Mouse (Mus musculus): Measurements from ENCODE around the gene Papln.
A peak's percentile ranks its signal among the peaks of the same experiment; 100 is the strongest.

The Papln gene

GRCm38 (mm10) chr12:83767833-83768232 is 4.4 kb downstream of the Papln start:
- DNase-seq (ENCODE audit: low read depth, low spot score), result no peak

- no peak for DNase-seq (ENCODE audit: low read depth, low spot score)
Observed at GRCm38 (mm10) chr12:83768235-83768899, 4.9 kb downstream of the Papln start.

GRCm38 (mm10) chr12:83770418-83771256 is 7.2 kb downstream of the Papln start:
- peak; percentile 89 for DNase-seq (ENCODE audit: low read depth, low spot score)

GRCm38 (mm10) chr12:83775621-83776020 is 12.2 kb downstream of the Papln start:
- DNase-seq (ENCODE audit: low read depth, low spot score), result no peak

- DNase-seq (ENCODE audit: low read depth, low spot score), result no peak
Observed at GRCm38 (mm10) chr12:83776766-83777165, 13.3 kb downstream of the Papln start.

- no peak for DNase-seq (ENCODE audit: low read depth, low spot score)
Observed at GRCm38 (mm10) chr12:83780181-83780580, 16.7 kb downstream of the Papln start.

- no peak for DNase-seq (ENCODE audit: low read depth, low spot score)
Observed at GRCm38 (mm10) chr12:83781204-83781603, 17.8 kb downstream of the Papln start.

GRCm38 (mm10) chr12:83781640-83782278 is 18.3 kb downstream of the Papln start:
- no peak for DNase-seq (ENCODE audit: low read depth, low spot score)

GRCm38 (mm10) chr12:83782669-83783068 is 19.2 kb downstream of the Papln start:
- DNase-seq (ENCODE audit: low read depth, low spot score), result no peak

GRCm38 (mm10) chr12:83785305-83785704 is 21.9 kb downstream of the Papln start:
- DNase-seq (ENCODE audit: low read depth, low spot score), result no peak

GRCm38 (mm10) chr12:83789051-83789780 is 25.8 kb downstream of the Papln start:
- DNase-seq (ENCODE audit: low read depth, low spot score), result no peak

- no peak for DNase-seq (ENCODE audit: low read depth, low spot score)
Observed at GRCm38 (mm10) chr12:83789781-83790140, 26.3 kb downstream of the Papln start.

- DNase-seq (ENCODE audit: low read depth, low spot score), result no peak
Observed at GRCm38 (mm10) chr12:83790749-83791148, 27.3 kb downstream of the Papln start.

GRCm38 (mm10) chr12:83791737-83792136 is 28.3 kb downstream of the Papln start:
- DNase-seq (ENCODE audit: low read depth, low spot score), result no peak

GRCm38 (mm10) chr12:83792706-83793410 is 29.4 kb downstream of the Papln start:
- DNase-seq (ENCODE audit: low read depth, low spot score), result no peak

- DNase-seq (ENCODE audit: low read depth, low spot score), result no peak
Observed at GRCm38 (mm10) chr12:83795051-83795450, 31.6 kb downstream of the Papln start.

- DNase-seq (ENCODE audit: low read depth, low spot score), result no peak
Observed at GRCm38 (mm10) chr12:83795586-83795985, 32.2 kb downstream of the Papln start.

GRCm38 (mm10) chr12:83798313-83798712 is 34.9 kb downstream of the Papln start:
- DNase-seq (ENCODE audit: low read depth, low spot score), result no peak

- DNase-seq (ENCODE audit: low read depth, low spot score), result no peak
Observed at GRCm38 (mm10) chr12:83800943-83801342, 37.5 kb downstream of the Papln start.

GRCm38 (mm10) chr12:83803641-83804040 is 40.2 kb downstream of the Papln start:
- no peak for DNase-seq (ENCODE audit: low read depth, low spot score)

- no peak for DNase-seq (ENCODE audit: low read depth, low spot score)
Observed at GRCm38 (mm10) chr12:83811901-83812300, 48.5 kb downstream of the Papln start.
